Mouse (Mus musculus) right cerebral cortex, postnatal 14 days (tissue): Measurements from ENCODE around the gene Olfr535.
"Not testable (repeated sequence)": the region's sequence is repeated elsewhere in the genome, so short reads cannot be mapped to it uniquely, and the experiment has no call there.

Source experiments
- DNase-seq: peaks from one replicate; pipeline ENCODE4 v3.0.0; 2022

Olfr535 gene

DNA sequence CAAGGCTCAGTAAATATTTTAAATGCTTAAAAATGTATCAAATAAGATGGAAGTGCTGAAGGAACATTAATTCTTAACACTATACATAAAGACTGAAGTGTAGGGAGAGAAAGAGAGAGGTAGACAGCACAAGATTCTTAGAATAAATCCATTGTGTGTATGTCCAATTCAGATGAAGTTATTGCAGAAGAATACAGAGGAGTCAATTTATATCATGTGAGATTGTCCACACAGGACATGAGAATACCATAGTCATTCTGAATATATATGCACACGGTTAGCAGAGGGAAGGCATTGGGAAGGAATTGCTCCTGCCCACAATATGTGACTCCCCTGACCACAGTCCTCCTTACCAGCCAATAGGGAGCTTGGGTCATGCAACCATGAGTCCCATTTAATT, at the start of gene Olfr535:
Gene Olfr535 (plus strand): TSS at position 301 of the 400 bp plus-strand sequence.
- DNase-seq = no peak

DNA sequence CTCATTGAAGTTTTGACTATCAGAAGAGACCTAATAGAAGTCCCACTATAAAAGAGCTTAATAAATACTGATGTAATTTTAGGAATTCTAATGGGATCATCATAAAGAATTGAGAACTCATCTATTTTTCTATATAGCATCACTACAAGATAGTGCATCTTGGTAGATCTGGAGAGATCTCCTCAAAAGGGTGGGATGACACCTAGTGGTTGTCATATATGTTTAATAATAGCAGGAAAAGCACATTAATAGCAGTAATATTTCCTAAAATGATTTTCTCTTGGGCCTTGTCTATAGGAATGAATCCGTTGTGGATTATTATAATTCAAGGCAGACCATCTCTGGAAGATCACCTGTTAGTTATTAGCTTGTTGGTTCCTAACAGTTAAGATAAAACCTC, 40.9 kb upstream of the Olfr535 start:
- no peak for DNase-seq

DNA sequence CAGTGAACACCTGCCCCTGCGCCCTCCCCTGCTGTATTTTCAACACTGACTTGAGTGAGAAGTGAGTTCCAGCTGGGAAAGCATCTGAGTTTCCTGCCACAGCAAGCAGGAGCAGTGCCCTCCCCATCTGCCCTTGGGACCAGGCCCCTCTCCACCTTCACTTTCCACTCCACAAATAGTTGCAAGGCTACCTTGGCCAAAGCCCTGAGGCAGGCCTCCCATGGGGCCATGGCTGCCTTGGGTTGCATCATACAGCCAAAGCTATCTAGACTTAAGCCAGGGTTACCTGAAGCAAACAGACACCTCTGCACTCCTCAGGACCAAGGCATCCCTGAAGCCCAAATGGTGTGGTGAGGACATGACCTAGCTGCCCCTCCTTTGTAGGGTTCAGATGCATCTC, 20.9 kb upstream of the Olfr535 start, which contains the start of gene Olfr533:
Gene Olfr533 (plus strand): TSS at position 301 of the 400 bp plus-strand sequence.
- DNase-seq = not testable (repeated sequence)

DNA sequence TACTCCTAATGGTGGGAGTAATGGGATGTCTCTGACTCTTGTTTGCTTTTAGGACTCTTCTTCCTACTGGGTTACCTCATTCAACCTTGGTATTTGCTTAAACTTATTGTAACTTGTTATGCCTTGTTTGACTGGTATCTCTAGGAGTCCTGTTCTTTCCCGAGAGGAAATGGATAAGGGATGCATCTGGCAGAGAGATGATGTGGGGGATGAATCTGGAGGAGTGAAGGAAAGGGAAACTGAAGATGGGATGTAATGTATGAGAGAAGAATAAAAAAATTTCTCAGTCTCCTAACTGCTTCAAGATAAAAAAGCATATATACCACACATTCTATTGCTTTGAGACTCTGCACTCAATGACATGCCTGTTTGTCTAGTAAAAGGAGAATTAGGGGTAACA, 6.1 kb upstream of the Olfr535 start:
- DNase-seq = no peak

- no peak for DNase-seq
Observed at GRCm38 (mm10) chr7:140478733-140479132, 5.3 kb upstream of the Olfr535 start.

- no peak for DNase-seq
Observed at GRCm38 (mm10) chr7:140488981-140489380, 5.0 kb downstream of the Olfr535 start.

GRCm38 (mm10) chr7:140494231-140494630, 10.2 kb downstream of the Olfr535 start:
- DNase-seq = no peak

GRCm38 (mm10) chr7:140494702-140495101, 10.7 kb downstream of the Olfr535 start:
- DNase-seq = no peak

DNA sequence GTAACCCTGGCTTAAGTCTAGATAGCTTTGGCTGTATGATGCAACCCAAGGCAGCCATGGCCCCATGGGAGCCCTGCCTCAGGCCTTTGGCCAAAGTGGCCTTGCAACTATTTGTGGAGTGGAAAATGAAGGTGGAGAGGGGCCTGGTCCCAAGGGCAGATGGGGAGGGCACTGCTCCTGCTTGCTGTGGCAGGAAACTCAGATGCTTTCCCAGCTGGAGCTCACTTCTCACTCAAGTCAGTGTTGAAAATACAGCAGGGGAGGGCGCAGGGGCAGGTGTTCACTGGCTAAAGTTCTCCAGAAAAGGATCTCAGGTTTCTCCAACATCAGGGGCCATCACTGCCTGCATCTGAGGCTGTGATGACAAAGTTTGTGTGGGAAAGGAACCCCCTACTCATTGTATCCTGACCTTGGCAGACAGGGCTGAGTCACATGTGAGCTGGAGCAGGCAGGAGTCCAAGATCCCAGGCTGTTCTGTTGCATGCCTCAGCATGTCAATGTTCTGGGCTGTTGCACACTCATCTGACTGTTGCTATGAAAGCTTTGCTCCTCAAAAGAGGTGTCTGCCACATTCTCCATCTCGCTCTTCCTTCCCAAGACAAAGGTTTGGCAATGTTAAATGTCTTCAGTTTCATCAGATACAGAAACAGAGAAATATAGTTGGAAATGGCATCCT, 23.5 kb downstream of the Olfr535 start, which contains the start of gene Olfr536:
Gene Olfr536 (minus strand): TSS at position 51 of the 676 bp plus-strand sequence.
- DNase-seq = peak; percentile 5

GRCm38 (mm10) chr7:140539746-140540145, 55.7 kb downstream of the Olfr535 start:
- no peak for DNase-seq
